Mouse (Mus musculus) lung, postnatal 36 days (tissue): ENCODE data around the gene Wdr41.

Experiments used
- DNase-seq: peaks from one replicate; pipeline ENCODE4 v3.0.0; 2022; ENCODE audit warnings: mixed read lengths

Wdr41 gene

DNA sequence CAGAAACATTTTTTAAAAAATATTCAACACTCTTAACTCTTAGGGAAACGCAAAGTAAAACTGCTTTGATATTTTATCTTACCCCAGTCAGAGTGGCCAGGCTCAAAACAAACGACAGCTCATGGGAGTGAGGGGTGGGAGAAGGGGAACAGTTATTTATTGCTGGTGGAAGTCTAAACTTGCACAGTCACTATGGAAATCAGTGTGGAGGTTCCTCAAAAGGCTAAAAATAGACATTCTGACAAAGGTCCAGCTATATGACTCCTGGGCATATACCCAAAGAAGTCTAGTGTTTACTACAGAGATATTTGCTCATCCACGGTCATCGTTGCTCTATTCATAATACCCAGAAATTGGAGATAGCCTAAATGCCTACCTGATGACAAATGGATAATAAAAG, 62.1 kb downstream of the Wdr41 start:
- DNase-seq = no peak

- no peak for DNase-seq
Observed at GRCm38 (mm10) chr13:95040140-95040738, 64.1 kb downstream of the Wdr41 start.

- no peak for DNase-seq
Observed at GRCm38 (mm10) chr13:95044108-95044507, 68.0 kb downstream of the Wdr41 start.

DNA sequence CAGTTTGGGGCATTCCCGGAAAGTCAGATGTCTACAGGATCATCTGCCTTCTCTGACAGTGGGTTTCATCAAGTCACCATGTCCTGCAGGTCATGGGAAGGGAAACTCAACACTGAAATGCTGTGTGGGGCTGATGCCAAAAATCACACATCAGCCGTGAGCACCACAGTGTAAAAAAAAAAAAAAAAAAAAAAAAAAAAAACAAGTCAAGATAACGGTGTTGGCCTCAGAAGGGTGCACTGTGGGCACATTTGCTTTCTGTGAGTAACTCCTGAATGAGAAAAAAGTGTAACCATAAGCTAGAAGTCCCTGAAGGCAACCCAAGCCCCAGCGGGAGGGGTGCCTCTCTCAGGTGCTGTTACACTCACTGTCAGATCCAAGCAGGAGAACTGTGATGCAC, 74.3 kb downstream of the Wdr41 start:
- no peak for DNase-seq

- DNase-seq = no peak
Observed at GRCm38 (mm10) chr13:95052421-95052820, 76.3 kb downstream of the Wdr41 start.

DNA sequence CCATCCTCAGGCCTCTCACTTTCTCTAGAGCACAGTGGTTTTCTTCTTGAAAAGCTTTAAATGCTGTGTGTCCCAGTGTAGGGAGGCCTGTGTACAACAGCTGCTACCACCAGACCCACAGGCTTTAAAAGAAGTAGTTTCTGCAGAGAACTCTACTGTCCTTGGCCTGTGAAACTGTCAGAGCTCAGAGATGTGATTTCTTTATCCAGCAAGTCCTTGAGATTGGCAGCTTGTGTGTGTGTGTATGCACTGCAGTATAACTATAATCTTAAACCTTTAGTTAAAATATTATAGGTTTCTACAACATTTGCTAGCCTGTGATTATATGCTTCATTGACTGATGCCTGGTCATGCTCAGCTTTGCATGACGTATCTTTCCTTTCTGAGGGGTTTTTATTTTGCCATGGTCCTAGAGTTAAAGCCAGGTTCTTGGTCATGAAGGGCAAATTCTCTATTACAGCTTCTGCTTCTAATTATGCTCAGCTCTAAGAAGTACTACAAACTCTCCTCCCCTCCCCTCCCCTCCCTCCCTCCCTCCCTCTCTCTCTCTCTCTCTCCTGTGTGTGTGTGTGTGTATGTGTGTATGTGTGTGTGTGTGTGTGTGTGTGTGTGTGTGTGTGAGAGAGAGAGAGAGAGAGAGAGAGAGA, 79.7 kb downstream of the Wdr41 start:
- DNase-seq = no peak

GRCm38 (mm10) chr13:95056501-95057280, 80.5 kb downstream of the Wdr41 start:
- DNase-seq = peak; percentile 63

DNA sequence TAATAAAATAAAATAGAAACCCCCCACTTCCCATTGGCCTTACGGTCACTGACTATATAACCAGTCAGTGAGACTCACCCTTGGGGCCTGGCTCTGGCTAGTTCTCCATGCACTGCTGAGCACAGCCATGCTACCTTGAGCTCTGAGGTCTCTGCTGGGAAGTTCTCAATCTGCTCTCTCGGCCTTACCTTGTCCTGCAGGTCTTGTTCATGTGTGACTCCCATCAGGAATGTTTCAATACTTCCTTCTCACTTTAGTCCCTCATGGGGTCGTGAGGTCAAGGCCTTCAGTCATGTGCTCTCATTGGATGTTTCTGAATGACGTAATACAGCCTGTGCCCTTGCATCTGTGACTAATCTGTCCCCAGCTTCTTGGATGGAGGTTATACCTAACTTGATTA, 82.7 kb downstream of the Wdr41 start:
- no peak for DNase-seq

DNA sequence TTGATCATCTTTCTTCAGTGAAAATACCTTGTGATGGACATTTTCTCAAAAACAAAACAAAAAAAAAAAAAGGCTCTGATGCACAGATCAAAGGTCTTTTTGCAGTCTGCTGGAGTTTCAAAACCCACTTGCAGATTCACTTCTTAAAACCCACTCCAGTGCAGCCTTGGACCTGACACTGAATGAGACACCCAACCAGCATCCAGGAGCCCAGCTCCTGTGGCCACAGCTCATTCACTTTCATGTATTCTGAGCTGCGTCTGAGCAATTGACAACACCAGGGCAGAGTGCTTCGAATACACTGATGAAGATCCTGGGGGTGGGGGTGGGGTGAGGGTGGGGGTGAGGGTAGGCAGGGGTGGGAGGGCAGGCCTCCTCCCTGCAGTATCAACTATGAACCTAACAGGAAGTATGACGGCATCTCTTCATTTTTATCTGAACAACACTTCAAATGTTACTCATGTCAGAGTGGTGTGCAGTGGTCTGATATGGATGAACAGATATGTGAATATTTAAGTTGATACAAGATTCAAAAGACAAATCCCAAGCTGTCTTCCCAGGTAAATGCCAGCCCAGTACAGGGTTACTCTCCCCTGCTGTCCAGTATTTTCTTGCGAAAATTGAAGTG, 87.4 kb downstream of the Wdr41 start:
- no peak for DNase-seq

DNA sequence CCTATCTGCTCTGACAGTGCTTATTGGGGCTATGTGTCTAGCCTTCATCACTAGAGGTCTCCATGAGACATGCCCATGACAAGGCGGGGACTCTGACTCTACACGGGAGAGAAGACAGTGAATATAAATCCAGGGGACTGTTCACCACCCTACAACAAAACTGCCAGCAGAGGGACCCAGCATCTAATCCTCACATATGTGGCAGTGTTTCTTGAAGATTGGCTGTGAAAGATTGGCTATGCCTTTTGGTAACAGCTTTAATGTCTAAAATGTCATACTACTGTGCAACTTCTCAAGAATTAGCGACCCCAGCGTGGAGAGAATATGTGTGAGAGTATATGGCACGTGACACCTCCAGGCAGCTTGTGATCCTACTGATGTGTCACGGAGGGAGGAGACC, 91.7 kb downstream of the Wdr41 start:
- peak; percentile 47 for DNase-seq

- DNase-seq = no peak
Observed at GRCm38 (mm10) chr13:95070268-95070667, 94.1 kb downstream of the Wdr41 start.
